Mouse (Mus musculus) spleen, adult 2 months (tissue): Measurements from ENCODE around the gene Syt3. TPM values are rescaled to one million over a fixed set of nuclear protein-coding genes. Genes with fewer than 3 reads are reported as not detected.

ENCODE experiments used
- DNase-seq, 2 experiments: peaks; one replicate each; pipeline versions ENCODE4 v3.0.0 to v3.0.0-alpha.2; 2012 to 2021; ENCODE audit warnings: low spot score in 2 of 2, low read depth in 1 of 2
- H3K27ac ChIP-seq: fragments of 200-500 bp; 2 replicates; pipeline ENCODE4 v1.5.1; 2012; ENCODE audit warnings: low read length, inconsistent platforms; ENCODE audit not compliant: insufficient read depth
- H3K27me3 ChIP-seq: fragments of 200-500 bp; 2 replicates; pipeline ENCODE4 v1.6.1; 2012; ENCODE audit warnings: mild to moderate bottlenecking, moderate library complexity, low read length, inconsistent platforms; ENCODE audit not compliant: control insufficient read depth, insufficient read depth
- H3K36me3 ChIP-seq: fragments of 200-500 bp; 2 replicates; pipeline ENCODE4 v1.6.1; 2012; ENCODE audit warnings: mild to moderate bottlenecking, low read length, inconsistent platforms; ENCODE audit not compliant: control insufficient read depth, insufficient read depth
- H3K4me1 ChIP-seq: fragments of 200-500 bp; 2 replicates; pipeline ENCODE4 v1.6.1; 2011; ENCODE audit warnings: inconsistent platforms; ENCODE audit not compliant: control insufficient read depth, insufficient read depth, insufficient read length
- H3K4me3 ChIP-seq: fragments of 200-500 bp; 2 replicates; pipeline ENCODE4 v1.5.1; 2011; ENCODE audit warnings: mild to moderate bottlenecking, inconsistent platforms; ENCODE audit not compliant: insufficient read depth, insufficient read length; ENCODE audit errors: extremely low read depth
- CTCF ChIP-seq: fragments of 200-500 bp; IDR thresholded peaks from 2 replicates; pipeline ENCODE4 v1.5.1; 2011; ENCODE audit warnings: mild to moderate bottlenecking, inconsistent platforms; ENCODE audit not compliant: insufficient read depth, insufficient read length, insufficient replicate concordance; ENCODE audit errors: extremely low read depth
- POLR2A ChIP-seq: fragments of 200-500 bp; IDR thresholded peaks from 2 replicates; pipeline ENCODE4 v1.6.1; 2011; ENCODE audit warnings: low read depth, low read length, inconsistent platforms
- WGBS: fragments of 180-500 bp; shearing (Covaris S2); methylation state at CpG from one replicate; pipeline ENCODE4 v1.1.7; 2018; 5-methylcytosine and 5-hydroxymethylcytosine counted together
- polyA plus RNA-seq: library from polyadenylated mRNA; depleted of rRNA; stranded (reverse); fragments of >200 nt; gene quantifications from 2 replicates; pipeline ENCODE4 v1.2.3, GENCODE M21; 2012

Syt3 gene
- polyA plus RNA-seq, 1 experiment: 1.2 TPM

DNA sequence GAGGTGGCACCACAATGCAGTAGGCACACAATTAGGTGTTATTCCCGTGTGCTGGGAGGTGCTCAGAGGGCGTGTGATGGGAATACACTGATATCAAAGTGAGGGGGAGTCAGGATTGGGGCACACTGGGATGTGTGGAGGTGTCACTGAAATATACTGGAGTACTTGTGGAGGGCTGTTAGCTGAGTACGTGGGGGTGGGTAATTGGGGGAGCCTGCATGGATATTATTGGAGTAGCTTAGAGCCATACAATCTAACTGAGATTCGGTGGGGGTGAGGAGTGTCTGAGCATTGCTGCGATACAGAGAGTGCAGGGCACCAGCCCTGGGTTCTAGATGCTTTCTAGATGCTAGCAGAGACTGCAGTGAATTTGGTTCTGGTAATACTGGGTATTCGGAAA lies 43.7 kb upstream of the Syt3 start:
- Histone ChIP-seq H3K36me3 (no peaks in the 10 kb centered on the region), H3K27me3 (peaks cover 11% of the 10 kb centered on the region), H3K4me1 (peaks cover 3% of the 10 kb centered on the region; the same call in 1 of the 2 replicates), H3K27ac (no peak overlapping the region), H3K4me3 (no peak overlapping the region)
- no peak for DNase-seq
- TF ChIP-seq POLR2A: no peak
- 62% methylated on average over 6 of the region's 6 CpGs for WGBS

DNA sequence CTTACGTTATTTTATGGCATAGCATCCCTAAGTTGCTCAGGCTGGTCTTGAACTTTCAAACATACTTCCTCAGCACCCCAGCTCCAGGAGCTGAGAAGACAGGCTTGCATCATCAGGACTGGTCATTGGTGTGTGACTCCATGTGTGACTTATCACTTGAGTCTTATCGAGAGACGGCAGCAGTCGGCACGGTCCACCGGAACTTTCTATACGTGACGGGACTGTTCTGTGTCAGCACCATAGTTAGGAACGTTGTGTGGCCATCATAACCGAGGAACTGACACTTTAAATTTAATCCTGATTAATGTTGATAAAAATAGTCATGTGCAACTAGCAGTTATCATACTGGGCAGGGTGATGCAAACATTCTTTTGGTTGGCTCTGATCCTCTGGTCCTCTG lies 42.8 kb upstream of the Syt3 start:
- Histone ChIP-seq H3K4me3 (no peak overlapping the region), H3K36me3 (no peaks in the 10 kb centered on the region), H3K27ac (no peak overlapping the region), H3K27me3 (peaks cover 6% of the 10 kb centered on the region), H3K4me1 (peaks cover 3% of the 10 kb centered on the region; the same call in 1 of the 2 replicates)
- DNase-seq: no peak
- TF ChIP-seq CTCF (no peak), POLR2A (no peak)
- WGBS: 86% methylated on average over 10 of the region's 10 CpGs

DNA sequence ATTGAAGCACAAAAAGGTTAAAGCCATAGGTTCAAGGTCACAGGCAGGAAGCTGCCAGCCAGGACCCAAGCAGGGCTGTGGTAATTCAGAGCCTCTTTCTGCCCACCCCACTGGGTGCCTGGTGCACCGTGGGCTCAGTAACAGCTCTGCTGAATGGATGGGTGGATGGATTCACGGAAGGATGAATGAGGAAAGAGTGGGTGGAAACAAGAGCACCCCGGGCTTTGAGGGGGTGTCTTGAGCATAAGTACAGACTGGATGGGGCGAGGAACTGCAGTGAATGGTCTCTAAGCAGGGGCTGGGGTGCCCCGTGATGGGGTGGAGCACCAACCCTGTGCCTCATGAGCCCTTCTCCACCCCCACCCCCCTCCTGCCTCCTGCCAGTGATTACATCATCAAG lies 42.2 kb upstream of the Syt3 start:
- no peak overlapping the region for H3K27ac ChIP-seq
- WGBS: 64% methylated on average over 5 of the region's 5 CpGs
- H3K36me3 ChIP-seq: no peaks in the 10 kb centered on the region
- no peak for DNase-seq
- no peak overlapping the region for H3K4me3 ChIP-seq
- H3K4me1 ChIP-seq: peaks cover 3% of the 10 kb centered on the region; the same call in 1 of the 2 replicates
- 0 out of 2 replicates have a peak, but pooled peaks cover 4% of the 10 kb centered on the region for H3K27me3 ChIP-seq
- no peak for TF ChIP-seq POLR2A
- no peak for TF ChIP-seq CTCF

- H3K27me3 ChIP-seq: no peaks in the 10 kb centered on the region
- no peak overlapping the region for H3K4me3 ChIP-seq
- peaks cover 3% of the 10 kb centered on the region; the same call in 1 of the 2 replicates for H3K4me1 ChIP-seq
- H3K36me3 ChIP-seq: no peaks in the 10 kb centered on the region
- 26% methylated on average over 11 of the region's 11 CpGs for WGBS
- no peak for TF ChIP-seq POLR2A
- TF ChIP-seq CTCF: no peak
- H3K27ac ChIP-seq: no peak overlapping the region
- DNase-seq: no peak
Measured at GRCm38 (mm10) chr7:44343459-44344015, 40.4 kb upstream of the Syt3 start.

- peaks cover 3% of the 10 kb centered on the region; the same call in 1 of the 2 replicates for H3K4me1 ChIP-seq
- DNase-seq: peak; percentile 42 to 56
- no peaks in the 10 kb centered on the region for H3K27me3 ChIP-seq
- WGBS: 23% methylated on average over 12 of the region's 12 CpGs
- H3K27ac ChIP-seq: no peak overlapping the region
- H3K4me3 ChIP-seq: peak overlapping the region; percentile 58; the same call in 1 of the 2 replicates
- TF ChIP-seq CTCF (no peak), POLR2A (no peak)
- H3K36me3 ChIP-seq: no peaks in the 10 kb centered on the region
Measured at GRCm38 (mm10) chr7:44344622-44345021, 39.3 kb upstream of the Syt3 start.

GRCm38 (mm10) chr7:44349043-44349442 lies 34.9 kb upstream of the Syt3 start:
- DNase-seq: no peak
- TF ChIP-seq POLR2A: no peak
- H3K4me1 ChIP-seq: peaks cover 3% of the 10 kb centered on the region; the same call in 1 of the 2 replicates
- H3K27me3 ChIP-seq: peaks cover 24% of the 10 kb centered on the region
- H3K4me3 ChIP-seq: no peak overlapping the region
- WGBS: 9% methylated on average over 3 of the region's 3 CpGs
- H3K36me3 ChIP-seq: no peaks in the 10 kb centered on the region
- H3K27ac ChIP-seq: no peak overlapping the region

- no peak overlapping the region for H3K4me3 ChIP-seq
- peak; percentile 59 to 71 for DNase-seq
- no peak overlapping the region for H3K27ac ChIP-seq
- peaks cover 28% of the 10 kb centered on the region for H3K27me3 ChIP-seq
- WGBS: 4% methylated on average over 25 of the region's 25 CpGs
- H3K36me3 ChIP-seq: no peaks in the 10 kb centered on the region
- H3K4me1 ChIP-seq: no peaks in the 10 kb centered on the region
- TF ChIP-seq POLR2A: no peak
- peak; percentile 65; the same call in 1 of the 2 replicates for TF ChIP-seq CTCF
Measured at GRCm38 (mm10) chr7:44350957-44351711, 32.8 kb upstream of the Syt3 start.
